Mouse (Mus musculus) heart, postnatal 0 days (tissue): ENCODE measurements around the gene Filip1l. TPM values are rescaled to one million over a fixed set of nuclear protein-coding genes. Genes with fewer than 3 reads are reported as not detected.

Experiments
- ATAC-seq: fragments of 200-750 bp; cut with Nextera tagmentation; 2 replicates; pipeline ENCODE4 v1.8.0; 2017; ENCODE audit warnings: low read depth, moderate number of reproducible peaks, moderate library complexity; ENCODE audit not compliant: insufficient read depth
- DNase-seq: peaks from one replicate; pipeline ENCODE4 v3.0.0-alpha.2; 2016; ENCODE audit warnings: low spot score
- H3K27ac ChIP-seq: fragments of 300-500 bp; sonication (generic); 2 replicates; pipeline ENCODE4 v1.5.1; 2014; ENCODE audit warnings: low read depth, mild to moderate bottlenecking
- H3K27me3 ChIP-seq: fragments of 300-500 bp; sonication (generic); 2 replicates; pipeline ENCODE4 v1.6.1; 2014; ENCODE audit warnings: low read length, mixed read lengths; ENCODE audit not compliant: control insufficient read depth, insufficient read depth
- H3K36me3 ChIP-seq: fragments of 300-500 bp; sonication (generic); replicated peaks from 2 replicates; pipeline ENCODE4 v1.6.1; 2014; ENCODE audit warnings: low read length, mixed read lengths; ENCODE audit not compliant: control insufficient read depth, insufficient read depth
- H3K4me1 ChIP-seq: fragments of 300-500 bp; sonication (generic); 2 replicates; pipeline ENCODE4 v1.6.1; 2014; ENCODE audit warnings: antibody characterized with exemption; ENCODE audit not compliant: control insufficient read depth, insufficient read depth
- H3K4me2 ChIP-seq: fragments of 300-500 bp; sonication (generic); 2 replicates; pipeline ENCODE4 v1.6.1; 2014; ENCODE audit warnings: low read depth, mild to moderate bottlenecking, low read length, moderate library complexity
- H3K4me3 ChIP-seq: fragments of 300-500 bp; sonication (generic); 2 replicates; pipeline ENCODE4 v1.5.1; 2014; ENCODE audit warnings: low read depth, low read length
- H3K9ac ChIP-seq: fragments of 300-500 bp; sonication (generic); replicated peaks from 2 replicates; pipeline ENCODE4 v1.6.1; 2014; ENCODE audit warnings: low read depth, low read length, mixed read lengths
- H3K9me3 ChIP-seq: fragments of 300-500 bp; sonication (generic); replicated peaks from 2 replicates; pipeline ENCODE4 v1.6.1; 2016; ENCODE audit warnings: low read length; ENCODE audit not compliant: control insufficient read depth
- CTCF ChIP-seq: IDR thresholded peaks from 2 replicates; pipeline ENCODE4 v1.5.1; 2016; ENCODE audit warnings: antibody characterized with exemption, control low read depth, low read depth
- EP300 ChIP-seq: IDR thresholded peaks from 2 replicates; pipeline ENCODE4 v1.6.1; 2016; ENCODE audit warnings: antibody characterized with exemption, low read depth
- WGBS: fragments of 180-500 bp; shearing (Covaris S2); extraction: QIAGEN DNeasy Blood & Tissue Kit; methylation state at CpG from one replicate; pipeline ENCODE4 v1.1.7; 2014; 5-methylcytosine and 5-hydroxymethylcytosine counted together
- polyA plus RNA-seq: library from polyadenylated mRNA; unstranded; fragments of >200 nt; fragmentation: Nextera tagmentation; extraction: Ambion mirVana; gene quantifications from 2 replicates; pipeline ENCODE4 v1.2.1, GENCODE M21; 2015
- total RNA-seq: library from RNA; depleted of rRNA; stranded (reverse); fragments of >200 nt; gene quantifications from 2 replicates; pipeline ENCODE4 v1.2.3, GENCODE M21; 2014; ENCODE audit warnings: low replicate concordance

Gene Filip1l
- total and polyA plus RNA-seq, 2 experiments from 2014 or later, result 14.1 to 26.0 TPM

DNA sequence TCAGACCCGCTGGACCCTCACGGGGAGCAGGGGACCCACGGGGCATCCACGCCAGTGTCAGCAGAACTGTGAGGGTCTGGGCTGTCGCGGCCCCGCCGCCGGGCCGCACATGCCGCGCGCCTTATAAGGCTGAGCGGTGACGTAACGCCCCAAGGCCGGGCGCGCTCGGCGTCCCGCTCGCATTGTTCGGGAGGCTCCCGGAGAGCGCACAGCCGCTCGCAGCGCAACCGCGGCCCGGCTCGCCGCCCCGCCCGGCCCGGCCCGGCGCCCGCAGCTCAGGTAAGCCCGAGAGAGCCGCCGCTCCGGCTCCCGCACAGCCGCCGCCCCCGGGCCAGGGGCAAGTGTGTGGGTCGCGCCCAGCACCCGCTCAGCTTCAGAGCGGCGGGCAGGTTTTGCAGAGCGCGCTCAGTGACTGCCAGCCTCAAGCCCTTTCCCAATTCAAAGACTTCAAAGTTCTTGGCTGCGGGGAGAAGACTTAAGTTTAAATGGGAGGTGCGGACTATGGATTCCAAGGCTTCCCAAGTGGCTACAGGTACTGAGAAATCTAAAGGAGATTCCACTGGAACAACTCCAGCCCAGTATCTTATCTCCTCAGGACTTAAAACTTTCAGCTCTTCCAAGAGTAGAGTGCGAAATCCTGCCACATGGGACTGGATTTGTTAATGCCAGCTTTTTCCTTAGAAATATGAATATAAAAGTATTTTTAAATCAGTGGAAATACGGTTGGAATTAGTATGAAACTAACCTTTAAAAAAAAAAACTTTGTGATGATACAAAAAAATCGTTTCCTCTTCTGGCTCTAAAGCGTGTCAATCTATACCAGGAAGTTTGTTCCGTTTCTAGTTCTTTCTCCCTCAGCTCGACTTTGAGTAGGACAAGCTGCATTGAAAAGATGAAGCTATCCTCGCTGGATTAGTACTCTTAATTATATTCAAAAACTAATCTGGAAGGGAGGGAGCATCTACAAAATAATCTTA lies 196.5 kb downstream of the Filip1l start:
- DNase-seq (peak; percentile 73), ATAC-seq (peak; percentile 95)
- peak overlapping the region; percentile 90 for H3K27ac ChIP-seq
- WGBS, result 1% methylated on average over 49 of the region's 64 CpGs
- peak overlapping the region; percentile 91 for H3K4me3 ChIP-seq
- TF ChIP-seq CTCF, result no peak
- no peak for TF ChIP-seq EP300
- H3K9me3 ChIP-seq, result no peaks in the 10 kb centered on the region
- no peaks in the 10 kb centered on the region for H3K27me3 ChIP-seq
- peak overlapping the region; percentile 79 for H3K4me2 ChIP-seq
- H3K36me3 ChIP-seq, result 0 out of 2 replicates have a peak, but pooled peaks cover 7% of the 10 kb centered on the region
- peaks cover 35% of the 10 kb centered on the region for H3K4me1 ChIP-seq
- H3K9ac ChIP-seq, result peak overlapping the region; percentile 91

- TF ChIP-seq EP300 (no peak), CTCF (no peak)
- DNase-seq, result no peak
- H3K36me3 ChIP-seq, result 0 out of 2 replicates have a peak, but pooled peaks cover 7% of the 10 kb centered on the region
- H3K4me1 ChIP-seq, result peaks cover 32% of the 10 kb centered on the region
- H3K9ac ChIP-seq, result peak overlapping the region; percentile 91
- H3K4me3 ChIP-seq, result peak overlapping the region; percentile 91
- no peaks in the 10 kb centered on the region for H3K27me3 ChIP-seq
- 20% methylated on average over 3 of the region's 3 CpGs for WGBS
- H3K27ac ChIP-seq, result peak overlapping the region; percentile 90
- peak overlapping the region; percentile 79 for H3K4me2 ChIP-seq
- no peak for ATAC-seq
- H3K9me3 ChIP-seq, result no peaks in the 10 kb centered on the region
These were observed 197.2 kb downstream of the Filip1l start for GRCm38 (mm10) chr16:57550088-57550487.

DNA sequence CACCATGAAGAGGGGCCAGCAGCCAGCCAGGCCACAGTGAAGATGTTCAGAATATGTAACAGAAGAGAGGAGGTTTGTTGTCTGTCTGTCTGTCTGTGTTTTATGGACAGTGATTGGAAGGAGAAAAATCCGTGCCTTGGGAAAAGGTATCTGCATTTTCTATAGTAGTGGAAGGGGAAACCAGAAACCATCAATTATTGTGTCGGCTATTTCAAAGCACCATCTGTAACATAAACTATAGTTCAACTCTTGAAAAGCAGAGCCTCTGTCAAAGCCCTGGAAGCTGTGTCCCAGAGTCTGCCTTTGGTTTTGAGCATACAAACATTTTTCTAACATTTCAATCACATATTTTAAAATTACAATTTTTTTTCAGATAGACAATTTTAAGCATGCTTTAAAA lies 197.9 kb downstream of the Filip1l start:
- Histone ChIP-seq H3K4me2 (peak overlapping the region; percentile 79), H3K27me3 (no peaks in the 10 kb centered on the region), H3K9me3 (no peaks in the 10 kb centered on the region), H3K9ac (peak overlapping the region; percentile 48; the same call in 1 of the 2 replicates), H3K4me1 (peaks cover 35% of the 10 kb centered on the region), H3K4me3 (peak overlapping the region; percentile 41), H3K36me3 (0 out of 2 replicates have a peak, but pooled peaks cover 7% of the 10 kb centered on the region), H3K27ac (no peak overlapping the region)
- TF ChIP-seq EP300 (no peak), CTCF (no peak)
- ATAC-seq (no peak), DNase-seq (no peak)
- 39% methylated on average over 2 of the region's 2 CpGs for WGBS

DNA sequence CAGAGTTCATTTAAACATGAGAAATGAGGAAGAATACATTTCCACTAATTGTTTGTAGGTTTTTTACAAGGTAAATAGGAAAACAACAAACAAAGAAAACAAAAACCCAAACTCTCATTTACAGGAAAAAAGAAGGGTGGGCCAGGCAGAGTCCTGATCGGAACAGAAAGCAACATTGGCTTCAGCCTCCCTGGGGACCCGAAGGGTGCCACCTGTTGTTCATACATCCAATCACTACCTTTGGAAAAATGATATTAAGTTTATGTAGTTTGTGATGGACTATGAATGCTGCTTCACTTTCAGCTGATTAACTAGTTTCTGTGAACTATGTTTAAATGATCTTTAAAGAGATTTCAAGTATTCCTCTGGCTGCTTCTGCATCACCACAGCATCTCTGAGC lies 198.7 kb downstream of the Filip1l start:
- Histone ChIP-seq H3K9me3 (no peaks in the 10 kb centered on the region), H3K4me2 (peak overlapping the region; percentile 79), H3K4me3 (peak overlapping the region; percentile 41), H3K4me1 (peaks cover 32% of the 10 kb centered on the region), H3K36me3 (0 out of 2 replicates have a peak, but pooled peaks cover 9% of the 10 kb centered on the region), H3K27me3 (no peaks in the 10 kb centered on the region), H3K27ac (no peak overlapping the region), H3K9ac (no peak overlapping the region)
- no peak for DNase-seq
- TF ChIP-seq CTCF, result no peak
- no peak for TF ChIP-seq EP300
- WGBS, result 49% methylated on average over 2 of the region's 2 CpGs
- ATAC-seq, result no peak

- H3K36me3 ChIP-seq, result 0 out of 2 replicates have a peak, but pooled peaks cover 10% of the 10 kb centered on the region
- H3K4me2 ChIP-seq, result peak overlapping the region; percentile 79; the same call in 1 of the 2 replicates
- TF ChIP-seq EP300 (no peak), CTCF (no peak)
- H3K4me1 ChIP-seq, result peaks cover 31% of the 10 kb centered on the region
- DNase-seq, result no peak
- H3K9me3 ChIP-seq, result no peaks in the 10 kb centered on the region
- H3K9ac ChIP-seq, result no peak overlapping the region
- no peaks in the 10 kb centered on the region for H3K27me3 ChIP-seq
- 58% methylated on average over 5 of the region's 5 CpGs for WGBS
- H3K4me3 ChIP-seq, result no peak overlapping the region
- H3K27ac ChIP-seq, result peak overlapping the region; percentile 5; the same call in 1 of the 2 replicates
- no peak for ATAC-seq
These were observed 199.8 kb downstream of the Filip1l start for GRCm38 (mm10) chr16:57552709-57553108.
